Mouse (Mus musculus): ENCODE measurements around the gene Ece1. TPM values are rescaled to one million over a fixed set of nuclear protein-coding genes. Genes with fewer than 3 reads are reported as not detected.
A peak's percentile ranks its signal among the peaks of the same experiment; 100 is the strongest.

Ece1 gene
- polyA plus RNA-seq, 1 experiment from 2014 or later = 52.0 TPM

- no peak overlapping the region for H3K4me3 ChIP-seq (replicated peaks)
- peaks cover 41% of the 10 kb centered on the region for H3K4me1 ChIP-seq
- H3K27me3 ChIP-seq (replicated peaks) = no peaks in the 10 kb centered on the region
- H3K36me3 ChIP-seq = peaks cover 6% of the 10 kb centered on the region; the same call in 1 of the 2 replicates
- no peak overlapping the region for H3K4me2 ChIP-seq
- ATAC-seq (ENCODE audit: insufficient read depth, low FRiP score, low read depth) = no peak
- H3K9ac ChIP-seq = no peak overlapping the region
- 80% methylated on average over 11 of the region's 11 CpGs for WGBS
- no peak overlapping the region for H3K27ac ChIP-seq
- H3K9me3 ChIP-seq = no peaks in the 10 kb centered on the region
Measured at GRCm38 (mm10) chr4:137921510-137921909, 59.5 kb downstream of the Ece1 start.

DNA sequence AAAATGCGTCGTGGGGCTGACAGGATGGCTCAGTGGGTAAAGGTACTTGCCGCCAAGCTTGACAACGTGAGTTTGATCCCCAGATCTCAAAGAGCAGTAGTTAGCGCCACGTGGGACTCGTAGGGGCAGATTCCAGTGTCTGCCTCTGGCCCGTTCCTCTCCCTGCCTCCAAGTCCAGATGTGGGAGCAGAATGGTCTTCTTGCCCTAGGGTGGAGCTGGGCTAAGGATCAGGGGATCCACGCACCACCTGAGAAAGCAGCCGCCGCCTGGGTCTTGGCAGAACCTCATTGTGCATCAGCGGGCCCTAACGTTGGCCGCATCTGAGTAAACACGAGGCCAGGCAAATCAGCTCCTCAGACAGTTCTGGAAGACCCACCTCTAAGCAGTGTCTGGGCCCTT lies 61.0 kb downstream of the Ece1 start:
- no peak for ATAC-seq (ENCODE audit: insufficient read depth, low FRiP score, low read depth)
- 88% methylated on average over 15 of the region's 15 CpGs for WGBS
- no peaks in the 10 kb centered on the region for H3K27me3 ChIP-seq (replicated peaks)
- H3K36me3 ChIP-seq = peaks cover 9% of the 10 kb centered on the region; the same call in 1 of the 2 replicates
- no peak overlapping the region for H3K27ac ChIP-seq
- H3K4me1 ChIP-seq = peaks cover 29% of the 10 kb centered on the region
- H3K4me2 ChIP-seq = no peak overlapping the region
- no peak overlapping the region for H3K4me3 ChIP-seq (replicated peaks)
- H3K9ac ChIP-seq = no peak overlapping the region
- no peaks in the 10 kb centered on the region for H3K9me3 ChIP-seq

DNA sequence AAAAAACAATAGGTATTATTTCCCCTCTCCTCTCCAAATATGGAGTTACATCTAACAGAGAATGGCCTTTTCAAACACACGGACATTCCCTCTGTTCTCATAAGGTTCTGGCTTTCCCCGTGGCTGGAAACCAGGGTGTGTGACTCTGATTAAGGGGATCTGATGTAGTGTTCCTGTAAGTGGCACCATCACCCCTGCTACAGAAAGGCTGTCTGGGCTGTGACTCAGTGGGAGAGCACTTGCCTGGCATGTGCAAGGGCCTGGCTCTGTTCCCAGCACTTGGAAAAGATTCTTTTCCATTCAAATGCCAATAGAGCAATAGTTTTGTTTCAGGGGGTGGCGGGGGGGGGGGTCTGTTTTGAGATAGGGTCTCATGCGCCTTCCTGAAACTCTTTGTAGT lies 63.1 kb downstream of the Ece1 start:
- Histone ChIP-seq H3K4me3 (replicated peaks) (no peak overlapping the region), H3K9me3 (no peaks in the 10 kb centered on the region), H3K4me1 (peaks cover 25% of the 10 kb centered on the region), H3K4me2 (no peak overlapping the region), H3K9ac (no peak overlapping the region), H3K27me3 (replicated peaks) (no peaks in the 10 kb centered on the region), H3K36me3 (peaks cover 9% of the 10 kb centered on the region; the same call in 1 of the 2 replicates), H3K27ac (no peak overlapping the region)
- no peak for ATAC-seq (ENCODE audit: insufficient read depth, low FRiP score, low read depth)
- WGBS = 70% methylated on average over 4 of the region's 4 CpGs

DNA sequence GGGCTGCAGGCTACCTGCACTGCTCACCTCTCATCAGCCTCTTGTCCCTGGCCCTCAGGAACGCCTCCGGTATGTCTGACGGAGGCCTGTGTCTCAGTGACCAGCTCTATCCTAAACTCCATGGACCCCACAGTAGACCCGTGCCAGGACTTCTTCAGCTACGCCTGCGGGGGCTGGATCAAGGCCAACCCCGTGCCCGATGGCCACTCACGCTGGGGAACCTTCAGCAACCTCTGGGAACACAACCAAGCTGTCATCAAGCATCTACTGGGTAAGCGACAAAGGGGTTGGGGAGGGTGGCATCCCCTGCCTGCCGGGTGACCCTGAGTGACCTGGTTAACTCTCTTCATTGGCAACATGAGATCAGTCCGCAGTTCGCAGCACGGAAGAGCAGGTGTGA lies 64.1 kb downstream of the Ece1 start:
- Histone ChIP-seq H3K36me3 (peaks cover 9% of the 10 kb centered on the region; the same call in 1 of the 2 replicates), H3K4me2 (no peak overlapping the region)

GRCm38 (mm10) chr4:137927136-137927535 lies 65.1 kb downstream of the Ece1 start:
- no peaks in the 10 kb centered on the region for H3K27me3 ChIP-seq (replicated peaks)
- H3K27ac ChIP-seq = no peak overlapping the region
- peaks cover 9% of the 10 kb centered on the region; the same call in 1 of the 2 replicates for H3K36me3 ChIP-seq
- no peak for ATAC-seq (ENCODE audit: insufficient read depth, low FRiP score, low read depth)
- no peaks in the 10 kb centered on the region for H3K9me3 ChIP-seq
- no peak overlapping the region for H3K4me3 ChIP-seq (replicated peaks)
- H3K9ac ChIP-seq = no peak overlapping the region
- no peak overlapping the region for H3K4me2 ChIP-seq
- WGBS = 66% methylated on average over 7 of the region's 7 CpGs
- H3K4me1 ChIP-seq = peaks cover 33% of the 10 kb centered on the region

More for the DNA sequence above, 64.1 kb downstream of the Ece1 start:
- 88% methylated on average over 14 of the region's 14 CpGs for WGBS
- Histone ChIP-seq H3K4me1 (peaks cover 25% of the 10 kb centered on the region), H3K27ac (no peak overlapping the region), H3K9me3 (no peaks in the 10 kb centered on the region), H3K27me3 (replicated peaks) (no peaks in the 10 kb centered on the region), H3K4me3 (replicated peaks) (no peak overlapping the region), H3K9ac (no peak overlapping the region)
- ATAC-seq (ENCODE audit: insufficient read depth, low FRiP score, low read depth) = no peak

DNA sequence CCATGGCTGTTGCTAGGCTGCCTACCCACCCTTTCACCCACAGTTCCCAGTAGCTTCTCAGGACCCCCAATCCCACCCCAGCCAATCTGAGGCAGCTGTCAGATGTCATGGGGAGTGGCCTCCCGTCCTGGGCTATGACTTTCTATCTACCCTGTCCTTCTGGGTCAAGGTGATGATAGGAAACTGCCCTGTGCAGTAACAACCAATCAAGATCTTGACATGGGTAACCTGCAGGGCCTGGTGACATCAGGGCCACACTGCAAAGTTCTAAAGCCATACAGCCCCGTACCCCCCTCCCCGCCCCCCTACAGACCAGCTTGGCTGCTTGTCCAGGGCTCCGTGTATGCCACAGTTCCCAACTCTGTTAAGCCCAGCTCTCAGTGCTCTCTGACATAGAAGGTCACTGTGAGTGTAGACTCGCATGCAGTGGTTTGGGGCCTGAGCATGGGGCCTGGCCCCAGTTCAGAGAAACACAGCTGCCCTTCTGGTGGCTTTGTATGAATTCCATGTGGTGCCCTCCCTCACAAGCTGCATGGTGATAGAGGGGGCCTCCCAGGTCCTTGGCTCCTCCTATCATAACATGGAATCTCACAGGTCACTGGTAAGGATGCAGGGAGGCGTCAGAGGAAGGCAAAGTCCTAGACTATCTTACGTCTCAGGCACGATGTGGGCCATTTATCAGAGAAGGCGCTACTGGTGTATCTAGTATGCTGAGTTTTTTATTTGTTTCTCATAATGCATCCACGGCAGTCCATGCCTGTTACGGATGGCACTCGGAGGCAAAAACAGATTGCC lies 65.9 kb downstream of the Ece1 start:
- Histone ChIP-seq H3K4me1 (peaks cover 41% of the 10 kb centered on the region), H3K27ac (no peak overlapping the region)

DNA sequence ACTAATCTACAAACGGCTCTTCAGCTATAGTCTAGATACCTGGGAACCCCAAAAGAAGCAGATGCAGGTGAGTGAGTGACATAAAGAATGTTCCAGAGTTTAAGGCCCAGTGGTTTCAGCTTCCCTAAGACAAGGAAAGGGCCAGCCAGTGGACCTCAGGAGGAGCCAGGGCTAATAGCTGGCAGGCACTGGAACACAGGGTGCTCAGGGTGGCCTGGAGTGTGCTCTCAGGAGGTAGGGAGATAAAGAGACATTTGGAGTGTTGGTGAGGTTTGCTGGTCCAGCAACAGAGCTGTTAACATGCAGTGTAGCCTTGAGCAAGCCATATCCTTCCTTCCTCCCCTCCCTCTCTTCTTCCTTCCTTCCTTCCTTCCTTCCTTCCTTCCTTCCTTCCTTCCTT lies 66.8 kb downstream of the Ece1 start:
- H3K36me3 ChIP-seq = 0 out of 2 replicates have a peak, but pooled peaks cover 9% of the 10 kb centered on the region
- 87% methylated on average over 1 of the region's 1 CpGs for WGBS
- H3K27me3 ChIP-seq (replicated peaks) = no peaks in the 10 kb centered on the region
- H3K4me3 ChIP-seq (replicated peaks) = no peak overlapping the region
- no peak overlapping the region for H3K4me2 ChIP-seq
- H3K4me1 ChIP-seq = peaks cover 41% of the 10 kb centered on the region
- 0 out of 2 replicates have a peak overlapping the region, but pooled peaks have one; percentile 33 for H3K27ac ChIP-seq
- H3K9me3 ChIP-seq = no peaks in the 10 kb centered on the region
- H3K9ac ChIP-seq = no peak overlapping the region
- ATAC-seq (ENCODE audit: insufficient read depth, low FRiP score, low read depth) = no peak

More for the DNA sequence above, 65.9 kb downstream of the Ece1 start:
- H3K36me3 ChIP-seq = 0 out of 2 replicates have a peak, but pooled peaks cover 9% of the 10 kb centered on the region
- H3K27me3 ChIP-seq (replicated peaks) = no peaks in the 10 kb centered on the region
- no peak overlapping the region for H3K9ac ChIP-seq
- H3K4me2 ChIP-seq = no peak overlapping the region
- WGBS = 78% methylated on average over 12 of the region's 12 CpGs
- no peaks in the 10 kb centered on the region for H3K9me3 ChIP-seq
- ATAC-seq (ENCODE audit: insufficient read depth, low FRiP score, low read depth) = peak; percentile 32; the same call in 1 of the 2 replicates
- H3K4me3 ChIP-seq (replicated peaks) = no peak overlapping the region

- H3K4me1 ChIP-seq = peaks cover 41% of the 10 kb centered on the region
Measured at GRCm38 (mm10) chr4:137929341-137930016, 67.4 kb downstream of the Ece1 start.

DNA sequence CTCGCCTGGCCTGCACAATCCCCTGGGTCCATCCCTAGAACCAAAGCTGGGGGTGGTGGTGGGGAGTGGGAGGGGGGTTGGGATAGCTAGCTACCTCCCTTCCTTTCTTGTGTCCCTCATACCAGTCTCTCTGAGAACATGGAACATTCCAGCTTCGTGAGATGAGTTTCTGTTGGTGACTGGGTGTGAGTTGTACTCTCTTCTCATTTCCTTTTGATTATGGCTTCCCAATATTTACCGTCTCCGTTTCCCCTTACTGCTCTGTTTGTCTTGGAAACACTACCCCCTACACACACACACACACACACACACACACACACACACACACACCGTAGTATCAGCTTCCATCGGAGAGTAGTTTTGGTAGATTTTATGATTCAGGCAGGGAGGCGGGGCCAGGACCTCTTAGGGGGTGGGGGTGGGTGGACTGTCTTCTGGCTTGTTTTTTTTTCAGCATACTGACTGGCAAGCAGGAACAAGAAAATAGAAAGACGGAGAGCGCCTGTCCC lies 68.5 kb downstream of the Ece1 start:
- H3K4me2 ChIP-seq = peak overlapping the region; percentile 42
- H3K9me3 ChIP-seq = no peaks in the 10 kb centered on the region
- WGBS = 9% methylated on average over 9 of the region's 9 CpGs
- H3K36me3 ChIP-seq = peaks cover 18% of the 10 kb centered on the region
- H3K4me3 ChIP-seq (replicated peaks) = no peak overlapping the region
- peaks cover 41% of the 10 kb centered on the region for H3K4me1 ChIP-seq
- H3K9ac ChIP-seq = no peak overlapping the region
- H3K27me3 ChIP-seq (replicated peaks) = no peaks in the 10 kb centered on the region
- peak; percentile 16; the same call in 1 of the 2 replicates for ATAC-seq (ENCODE audit: insufficient read depth, low FRiP score, low read depth)
- H3K27ac ChIP-seq = peak overlapping the region; percentile 94

More at GRCm38 (mm10) chr4:137929341-137930016, 67.4 kb downstream of the Ece1 start:
- WGBS = 55% methylated on average over 15 of the region's 15 CpGs
- no peak for ATAC-seq (ENCODE audit: insufficient read depth, low FRiP score, low read depth)
- Histone ChIP-seq H3K4me3 (replicated peaks) (no peak overlapping the region), H3K9ac (no peak overlapping the region), H3K9me3 (no peaks in the 10 kb centered on the region), H3K27ac (peak overlapping the region; percentile 94), H3K4me2 (no peak overlapping the region), H3K27me3 (replicated peaks) (no peaks in the 10 kb centered on the region), H3K36me3 (peaks cover 10% of the 10 kb centered on the region)

- H3K36me3 ChIP-seq = peaks cover 20% of the 10 kb centered on the region
- H3K9ac ChIP-seq = no peak overlapping the region
- 8% methylated on average over 18 of the region's 18 CpGs for WGBS
- H3K9me3 ChIP-seq = no peaks in the 10 kb centered on the region
- H3K4me1 ChIP-seq = peaks cover 41% of the 10 kb centered on the region
- H3K4me2 ChIP-seq = peak overlapping the region; percentile 42
- ATAC-seq (ENCODE audit: insufficient read depth, low FRiP score, low read depth) = peak; percentile 84
- H3K27ac ChIP-seq = peak overlapping the region; percentile 94
- no peaks in the 10 kb centered on the region for H3K27me3 ChIP-seq (replicated peaks)
- 0 out of 2 replicates have a peak overlapping the region, but pooled peaks have one; percentile 1 for H3K4me3 ChIP-seq (replicated peaks)
Measured at GRCm38 (mm10) chr4:137931009-137931757, 69.1 kb downstream of the Ece1 start.

GRCm38 (mm10) chr4:137932554-137933178 lies 70.6 kb downstream of the Ece1 start:
- Histone ChIP-seq H3K27me3 (replicated peaks) (no peaks in the 10 kb centered on the region), H3K4me3 (replicated peaks) (no peak overlapping the region), H3K9me3 (no peaks in the 10 kb centered on the region), H3K4me1 (peaks cover 41% of the 10 kb centered on the region), H3K27ac (peak overlapping the region; percentile 46), H3K36me3 (peaks cover 31% of the 10 kb centered on the region), H3K9ac (no peak overlapping the region), H3K4me2 (no peak overlapping the region)
- 50% methylated on average over 6 of the region's 6 CpGs for WGBS
- ATAC-seq (ENCODE audit: insufficient read depth, low FRiP score, low read depth) = no peak

Measured in stomach, embryonic 15.5 days (tissue).